Mouse (Mus musculus): ENCODE data around the gene Zfp113. TPM values are rescaled to one million over a fixed set of nuclear protein-coding genes. Genes with fewer than 3 reads are reported as not detected.

Gene Zfp113
- 0.71 and 4.4 TPM in 2 replicates for polyA plus RNA-seq (2012; rRNA removed)

DNA sequence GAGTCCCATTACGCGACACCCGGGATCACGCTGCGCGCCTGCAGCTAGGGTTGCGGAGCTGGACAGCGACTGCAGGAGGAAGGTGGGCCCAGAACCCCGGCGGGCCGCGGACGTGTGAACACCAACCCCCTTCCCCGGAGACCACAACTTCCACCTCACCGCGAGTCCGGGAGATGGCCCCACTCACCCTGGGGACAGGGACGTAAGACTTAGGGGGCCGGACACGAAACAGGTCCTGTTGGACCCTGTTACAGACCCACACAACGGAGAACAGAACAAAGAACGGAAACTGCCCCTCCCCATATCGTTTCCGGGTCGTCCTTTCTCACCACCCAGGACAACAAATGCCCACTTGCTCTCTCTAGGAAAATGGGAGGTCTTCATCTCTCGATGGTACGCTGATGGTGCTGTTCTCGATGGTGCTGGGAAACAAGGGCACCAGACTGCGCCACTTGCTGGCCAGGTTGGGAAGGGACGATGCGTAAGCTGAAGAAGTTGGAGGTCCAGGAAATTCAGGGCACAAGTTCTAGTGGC, at the start of gene Zfp113:
TSS of gene Zfp113 (minus strand) at position 302 of the 534 bp plus-strand sequence.

DNA sequence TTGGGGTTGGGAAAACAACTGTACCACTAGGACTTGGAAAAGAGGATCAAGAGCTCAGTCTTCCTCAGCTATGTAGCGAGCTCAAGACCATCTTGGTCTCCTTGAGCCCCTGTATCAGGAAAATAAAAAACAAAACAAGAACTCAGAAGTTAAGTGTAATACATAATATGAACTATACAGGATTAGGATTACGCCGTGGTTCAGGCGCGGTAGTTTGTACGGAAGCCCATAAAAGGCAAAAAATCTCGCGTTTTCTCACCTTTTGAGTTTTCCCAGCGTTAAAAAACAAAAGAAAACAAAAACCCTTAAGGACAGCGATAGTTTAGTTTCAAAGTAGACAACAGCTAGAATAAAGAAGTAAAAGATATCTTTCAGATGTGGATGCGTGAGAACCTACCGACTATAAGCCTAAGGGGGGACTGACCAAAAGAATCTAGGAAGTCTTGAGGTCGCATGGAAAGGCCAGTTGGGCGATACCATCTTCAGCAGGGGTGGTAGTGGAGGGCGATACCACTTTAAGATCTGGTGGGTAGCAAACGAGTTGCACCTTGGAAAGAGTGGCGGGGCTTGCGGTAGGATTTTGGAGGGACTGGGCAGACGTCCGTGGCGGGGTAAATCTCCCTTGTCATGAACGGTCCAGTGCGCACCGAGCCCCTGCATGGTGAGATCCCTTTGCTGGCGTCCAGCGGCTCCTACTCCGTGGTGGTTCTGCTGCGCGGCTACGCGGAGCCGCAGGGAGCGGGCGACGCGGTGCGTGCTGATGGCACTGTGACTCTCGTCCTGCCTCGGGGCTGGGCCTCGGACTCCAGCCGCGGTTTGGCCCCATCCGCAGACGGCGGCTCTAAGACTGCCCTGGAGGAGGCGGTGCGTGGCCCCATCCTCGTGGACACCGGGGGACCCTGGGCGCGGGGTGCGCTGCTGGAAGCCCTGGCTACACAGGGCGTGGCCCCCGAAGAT, 38.5 kb upstream of the Zfp113 start, which contains the start of gene Mblac1:
TSS of gene Mblac1 (plus strand) at position 544 of the 957 bp plus-strand sequence.

DNA sequence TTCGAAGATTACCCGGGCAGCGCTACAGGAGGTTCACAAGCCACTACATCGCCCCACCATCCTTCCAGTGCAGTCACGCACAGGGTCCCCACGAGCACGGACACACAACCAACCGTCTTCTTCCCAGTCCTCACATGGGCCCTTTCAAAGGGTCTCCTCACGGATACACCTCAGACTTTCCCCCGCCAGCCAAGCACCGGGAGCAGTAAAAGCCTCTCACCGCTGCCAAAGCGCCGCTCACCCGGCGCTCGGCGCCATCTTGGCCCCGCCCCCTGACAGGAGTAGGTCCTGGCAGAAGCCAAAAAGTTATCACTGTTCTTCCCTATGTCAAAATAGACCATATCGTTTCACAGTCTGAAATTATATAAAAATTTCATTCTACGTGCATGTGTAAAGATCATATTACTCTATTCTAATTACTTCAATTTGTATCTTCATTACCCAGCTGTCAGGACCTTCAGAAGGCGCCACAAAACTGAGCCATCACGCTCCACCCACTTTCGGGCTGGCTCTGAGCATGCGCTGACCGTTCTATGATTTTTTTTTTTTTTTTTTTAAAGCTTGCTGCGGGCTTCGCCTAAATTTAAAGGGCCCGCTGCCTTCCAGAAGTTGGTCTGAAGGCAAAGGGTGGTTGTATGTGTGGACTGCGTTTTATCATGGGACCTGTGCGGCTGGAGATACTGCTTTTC, 31.6 kb upstream of the Zfp113 start, which contains the start of the genes Taf6 and Cnpy4:
TSS of gene Taf6 (minus strand) at position 502 of the 689 bp plus-strand sequence.
TSS of gene Cnpy4 (plus strand) at position 536 of the 689 bp plus-strand sequence.

DNA sequence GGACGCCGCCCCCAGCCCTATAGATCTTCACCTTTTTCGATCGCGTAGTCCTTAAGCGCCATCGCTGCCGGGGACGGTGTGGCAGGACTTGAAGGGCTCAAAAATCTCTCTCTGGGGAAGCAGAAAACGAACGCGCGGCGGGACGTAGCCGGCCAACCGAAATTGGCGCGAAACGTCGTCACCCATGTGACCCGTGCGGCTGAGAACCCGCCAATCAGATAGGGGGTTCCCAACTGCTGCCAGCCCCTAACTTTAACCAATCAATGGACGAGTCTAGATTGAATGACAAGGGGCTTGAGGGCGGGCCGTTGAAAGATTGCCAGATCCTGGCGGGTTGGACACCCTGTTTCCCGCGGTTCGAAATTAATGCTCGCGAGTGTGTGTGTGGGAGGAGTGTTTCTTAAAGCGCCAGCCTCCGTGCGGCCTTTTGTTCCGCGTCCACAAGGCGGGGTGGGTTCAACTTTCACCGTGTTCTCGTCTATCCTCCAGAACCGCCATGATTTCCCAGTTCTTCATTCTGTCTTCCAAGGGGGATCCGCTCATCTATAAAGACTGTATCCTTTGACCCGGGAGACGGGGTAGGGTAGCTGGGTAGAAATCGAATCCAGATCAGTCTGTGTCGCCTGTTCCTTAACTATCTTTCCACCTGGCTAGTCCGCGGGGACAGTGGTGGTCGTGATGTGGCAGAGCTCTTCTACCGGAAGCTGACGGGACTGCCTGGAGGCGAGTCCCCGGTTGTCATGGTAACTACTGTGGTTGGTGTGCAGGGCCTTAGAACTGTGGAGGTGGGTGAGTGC, 16.3 kb upstream of the Zfp113 start, which contains the start of the genes Ap4m1 and Mcm7:
TSS of gene Ap4m1 (plus strand) at position 308 of the 797 bp plus-strand sequence.
TSS of gene Mcm7 (minus strand) at position 728 of the 797 bp plus-strand sequence.

DNA sequence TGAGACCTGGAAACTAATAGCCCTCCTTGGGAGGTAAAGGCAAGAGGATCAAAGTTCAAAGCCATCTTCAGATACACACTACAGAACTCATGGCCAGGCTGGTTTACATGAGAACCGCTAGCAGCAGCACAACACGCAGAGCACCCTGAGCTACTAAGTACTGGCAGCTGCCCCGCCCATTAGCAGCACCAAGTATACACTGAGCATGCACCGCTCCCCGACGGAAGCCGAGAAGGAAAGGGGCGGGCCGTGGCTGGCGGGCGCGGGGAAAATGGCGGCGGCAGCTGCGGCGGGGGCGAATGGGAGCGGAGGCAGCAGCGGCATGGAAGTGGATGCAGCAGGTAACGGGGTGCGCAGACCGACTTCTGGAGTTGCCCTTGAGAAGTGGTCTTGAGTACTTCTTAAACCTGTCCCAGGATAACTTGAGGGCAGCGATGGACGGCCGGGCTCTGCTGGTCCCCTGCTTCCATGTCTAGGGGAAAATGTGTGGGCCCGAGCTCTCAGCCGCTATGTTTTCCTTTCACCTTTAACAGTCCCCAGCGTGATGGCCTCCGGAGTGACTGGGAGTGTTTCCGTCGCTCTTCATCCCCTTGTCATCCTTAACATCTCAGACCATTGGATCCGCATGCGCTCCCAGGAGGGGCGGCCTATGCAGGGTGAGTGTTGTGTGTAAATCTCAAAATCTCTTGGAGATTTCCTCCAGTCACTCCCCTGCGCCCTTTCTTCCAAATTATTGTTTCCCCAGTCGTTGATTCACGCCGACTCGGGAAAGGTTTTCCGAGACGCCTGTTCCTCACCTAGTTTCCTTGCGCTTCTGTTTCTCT, 5.5 kb upstream of the Zfp113 start, which contains the start of gene Cops6:
TSS of gene Cops6 (plus strand) at position 230 of the 824 bp plus-strand sequence.

DNA sequence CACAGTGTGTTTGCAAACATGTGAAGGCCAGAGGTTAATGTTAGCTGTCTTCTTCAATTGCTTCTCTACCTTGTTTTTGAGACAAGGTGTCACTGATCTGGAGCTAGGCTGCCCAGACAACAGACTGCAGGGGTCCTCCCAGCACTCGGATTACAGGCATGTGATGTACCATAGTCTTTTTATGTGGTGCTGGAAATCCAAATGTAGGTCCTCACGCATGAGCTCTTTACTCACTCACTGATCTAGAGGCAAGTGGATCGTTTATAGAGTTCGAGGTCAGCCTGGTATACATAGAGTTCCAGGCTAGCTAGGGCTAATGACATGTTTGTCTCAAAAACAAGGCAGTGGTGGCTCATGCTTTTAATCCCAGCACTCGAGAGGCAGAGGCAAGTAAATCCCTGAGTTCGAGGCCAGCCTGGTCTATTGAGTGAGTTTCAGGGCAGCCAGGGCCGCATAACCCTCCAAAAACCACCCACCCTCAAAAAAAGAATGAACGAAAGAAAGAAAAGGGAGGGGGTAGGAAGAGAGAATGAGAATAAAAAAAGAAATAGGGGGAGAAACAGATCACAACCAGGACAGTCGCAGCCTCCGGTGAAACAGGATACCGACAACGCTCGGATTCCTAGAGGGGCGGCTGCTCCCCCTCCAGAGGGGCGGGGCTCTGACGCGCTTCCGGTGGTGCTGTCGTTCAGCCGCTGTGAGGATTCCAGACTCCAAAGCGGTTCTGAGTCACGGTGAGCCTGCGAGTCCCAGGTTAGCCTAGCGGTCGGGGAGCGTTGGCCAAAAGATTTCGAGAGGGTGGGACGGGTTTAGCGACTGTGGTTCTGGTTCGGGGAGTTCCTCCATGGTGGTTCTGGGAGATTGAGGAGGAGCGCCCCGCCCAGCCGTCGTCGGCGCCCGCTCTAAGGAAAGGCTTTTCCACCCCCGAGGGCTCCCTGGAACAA, 39.0 kb downstream of the Zfp113 start, which contains the start of gene Zscan21:
TSS of gene Zscan21 (plus strand) at position 649 of the 944 bp plus-strand sequence.

Other genes with a start within 250 kb of the Zfp113 start
- gene Cyp3a13, start 234.1 kb downstream of the Zfp113 start, polyA plus RNA-seq (2012; rRNA removed): 0.75 and 0.96 TPM in 2 replicates
- gene Gjc3, start 192.6 kb downstream of the Zfp113 start, polyA plus RNA-seq (2012; rRNA removed): 0.04 and 0.17 TPM in 2 replicates
- 0.29 and 0.66 TPM in 2 replicates for gene Azgp1, start 174.2 kb downstream of the Zfp113 start, polyA plus RNA-seq (2012; rRNA removed)
- not detected in 2 replicates for gene Smok3a, start 134.5 kb downstream of the Zfp113 start, polyA plus RNA-seq (2012; rRNA removed)
- gene Smok3b, start 134.3 kb downstream of the Zfp113 start, polyA plus RNA-seq (2012; rRNA removed): not detected in 2 replicates
- not detected in 2 replicates for gene Smok3c, start 102.5 kb downstream of the Zfp113 start, polyA plus RNA-seq (2012; rRNA removed)
- gene Zkscan1, start 70.7 kb downstream of the Zfp113 start, polyA plus RNA-seq (2012; rRNA removed): 0.51 and 0.96 TPM in 2 replicates
- gene Zscan21, start 38.8 kb downstream of the Zfp113 start, polyA plus RNA-seq (2012; rRNA removed): 1.8 and 2.3 TPM in 2 replicates
- 27.9 and 34.4 TPM in 2 replicates for gene Cops6, start 5.3 kb upstream of the Zfp113 start, polyA plus RNA-seq (2012; rRNA removed)
- gene Ap4m1, start 16.3 kb upstream of the Zfp113 start, polyA plus RNA-seq (2012; rRNA removed): 14.2 and 21.4 TPM in 2 replicates
- gene Mcm7, start 16.7 kb upstream of the Zfp113 start, polyA plus RNA-seq (2012; rRNA removed): 11.0 and 11.9 TPM in 2 replicates
- gene Taf6, start 31.7 kb upstream of the Zfp113 start, polyA plus RNA-seq (2012; rRNA removed): 25.5 and 27.1 TPM in 2 replicates
- 0.42 and 0.67 TPM in 2 replicates for gene Cnpy4, start 31.7 kb upstream of the Zfp113 start, polyA plus RNA-seq (2012; rRNA removed)
- 1.9 and 4.5 TPM in 2 replicates for gene Mblac1, start 38.6 kb upstream of the Zfp113 start, polyA plus RNA-seq (2012; rRNA removed)
- 0.24 and 0.51 TPM in 2 replicates for gene Nxpe5, start 70.2 kb upstream of the Zfp113 start, polyA plus RNA-seq (2012; rRNA removed)
- gene Lamtor4, start 99.7 kb upstream of the Zfp113 start, polyA plus RNA-seq (2012; rRNA removed): 86.0 and 110 TPM in 2 replicates
- gene BC037034, start 108.3 kb upstream of the Zfp113 start, polyA plus RNA-seq (2012; rRNA removed): 38.2 and 49.6 TPM in 2 replicates
- gene Gal3st4, start 117.1 kb upstream of the Zfp113 start, polyA plus RNA-seq (2012; rRNA removed): 1.8 and 2.4 TPM in 2 replicates
- gene Gm43720, start 124.2 kb upstream of the Zfp113 start, polyA plus RNA-seq (2012; rRNA removed): not detected in 2 replicates
- gene Gpc2, start 124.3 kb upstream of the Zfp113 start, polyA plus RNA-seq (2012; rRNA removed): 1.7 and 2.6 TPM in 2 replicates
- 0.04 and 0.19 TPM in 2 replicates for gene Stag3, start 124.5 kb upstream of the Zfp113 start, polyA plus RNA-seq (2012; rRNA removed)
- 0.09 TPM in 1 of 2 replicates, not detected in the other for gene Pvrig, start 186.2 kb upstream of the Zfp113 start, polyA plus RNA-seq (2012; rRNA removed)